Mouse (Mus musculus): Measurements from ENCODE around the gene Zfp277. TPM values are rescaled to one million over a fixed set of nuclear protein-coding genes. Genes with fewer than 3 reads are reported as not detected.

Zfp277 gene
- total and polyA plus RNA-seq, 2 experiments from 2014 or later, result 24.6 to 31.1 TPM

DNA sequence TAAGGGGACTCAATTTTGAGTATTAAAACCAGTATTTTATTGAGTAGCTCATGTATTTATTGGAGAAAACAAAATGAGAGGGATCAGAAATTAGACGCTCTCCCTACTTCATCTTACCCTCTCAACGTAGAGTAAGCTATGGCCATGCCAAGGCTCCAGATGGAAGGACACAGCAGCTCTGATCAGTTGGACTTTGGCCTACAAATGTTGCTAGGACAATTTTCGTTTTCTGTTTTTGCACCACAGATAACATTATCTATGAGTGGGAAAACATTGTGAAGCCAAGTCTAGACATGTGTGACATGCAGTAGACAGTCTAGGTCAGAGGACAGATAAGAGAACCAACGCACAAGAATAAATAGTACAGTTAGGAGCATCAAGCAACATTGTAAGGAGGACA is 28.4 kb downstream of the Zfp277 start:
- no peaks in the 10 kb centered on the region for H3K9me3 ChIP-seq (ENCODE audit: low read length)
- 87% methylated on average over 4 of the region's 4 CpGs for WGBS
- no peak overlapping the region for H3K4me2 ChIP-seq (ENCODE audit: low read depth, low read length)
- H3K27me3 ChIP-seq (ENCODE audit: insufficient read depth, low read length), result no peaks in the 10 kb centered on the region
- no peak overlapping the region for H3K4me3 ChIP-seq (ENCODE audit: low read length)
- no peaks in the 10 kb centered on the region; the same call in 1 of the 2 replicates for H3K4me1 ChIP-seq (ENCODE audit: insufficient read depth, low read length)
- DNase-seq (ENCODE audit: low spot score) (no peak), ATAC-seq (no peak)
- H3K9ac ChIP-seq (replicated peaks; ENCODE audit: low read length), result no peak overlapping the region
- H3K27ac ChIP-seq, result no peak overlapping the region
- TF ChIP-seq CTCF (IDR thresholded peaks at IDR 0.05; ENCODE audit: low read depth), result no peak
- no peaks in the 10 kb centered on the region for H3K36me3 ChIP-seq (ENCODE audit: insufficient read depth, low read length)

- Histone ChIP-seq H3K9ac (replicated peaks; ENCODE audit: low read length) (no peak overlapping the region), H3K4me1 (ENCODE audit: insufficient read depth, low read length) (no peaks in the 10 kb centered on the region; the same call in 1 of the 2 replicates), H3K4me3 (ENCODE audit: low read length) (no peak overlapping the region), H3K4me2 (ENCODE audit: low read depth, low read length) (peak overlapping the region; percentile 19), H3K9me3 (ENCODE audit: low read length) (no peaks in the 10 kb centered on the region), H3K36me3 (ENCODE audit: insufficient read depth, low read length) (no peaks in the 10 kb centered on the region), H3K27me3 (ENCODE audit: insufficient read depth, low read length) (no peaks in the 10 kb centered on the region), H3K27ac (peak overlapping the region; percentile 41)
- no peak for TF ChIP-seq CTCF (IDR thresholded peaks at IDR 0.05; ENCODE audit: low read depth)
- ATAC-seq, result peak; percentile 82
- 29% methylated on average over 8 of the region's 8 CpGs for WGBS
- DNase-seq (ENCODE audit: low spot score), result peak; percentile 35
Measured at GRCm38 (mm10) chr12:40415312-40415925, 30.3 kb downstream of the Zfp277 start.

DNA sequence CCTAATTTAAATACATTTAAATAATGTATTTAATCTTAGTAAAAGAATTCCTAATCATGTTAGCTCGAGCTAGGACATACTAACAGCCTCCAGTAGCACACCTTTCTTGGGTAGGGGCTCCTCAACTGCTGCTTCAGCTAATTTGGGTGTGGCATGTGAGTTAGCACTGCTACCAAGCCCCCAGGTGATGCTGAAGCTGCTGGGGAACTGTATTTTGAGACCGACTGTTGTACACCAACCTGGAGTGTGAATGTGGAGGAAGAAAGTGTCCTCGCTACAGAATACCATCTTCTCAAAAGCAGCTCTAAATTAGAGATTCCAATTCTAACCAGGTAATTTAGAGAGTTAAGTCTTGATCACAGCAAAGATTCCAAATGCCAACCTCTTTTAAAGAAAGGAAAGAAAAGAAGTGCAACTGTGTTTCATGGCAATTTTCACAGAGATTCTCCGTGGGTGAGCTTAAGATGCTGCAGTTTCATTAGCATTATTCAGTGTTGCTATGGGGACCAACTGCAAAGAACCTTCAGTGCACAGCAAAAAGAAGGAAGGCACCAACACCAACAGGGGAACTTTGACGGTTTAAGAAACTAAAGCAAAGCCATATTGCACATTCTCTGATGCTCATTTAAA is 30.9 kb downstream of the Zfp277 start:
- Histone ChIP-seq H3K27me3 (ENCODE audit: insufficient read depth, low read length) (no peaks in the 10 kb centered on the region), H3K9me3 (ENCODE audit: low read length) (no peaks in the 10 kb centered on the region), H3K4me2 (ENCODE audit: low read depth, low read length) (peak overlapping the region; percentile 19), H3K4me1 (ENCODE audit: insufficient read depth, low read length) (no peaks in the 10 kb centered on the region; the same call in 1 of the 2 replicates), H3K4me3 (ENCODE audit: low read length) (no peak overlapping the region), H3K36me3 (ENCODE audit: insufficient read depth, low read length) (no peaks in the 10 kb centered on the region), H3K9ac (replicated peaks; ENCODE audit: low read length) (no peak overlapping the region), H3K27ac (peak overlapping the region; percentile 41)
- 23% methylated on average over 5 of the region's 5 CpGs for WGBS
- DNase-seq (ENCODE audit: low spot score) (peak; percentile 64), ATAC-seq (peak; percentile 87)
- TF ChIP-seq CTCF (IDR thresholded peaks at IDR 0.05; ENCODE audit: low read depth), result no peak

- Histone ChIP-seq H3K27me3 (ENCODE audit: insufficient read depth, low read length) (no peaks in the 10 kb centered on the region), H3K9ac (replicated peaks; ENCODE audit: low read length) (no peak overlapping the region), H3K36me3 (ENCODE audit: insufficient read depth, low read length) (no peaks in the 10 kb centered on the region), H3K4me2 (ENCODE audit: low read depth, low read length) (no peak overlapping the region), H3K9me3 (ENCODE audit: low read length) (no peaks in the 10 kb centered on the region), H3K4me1 (ENCODE audit: insufficient read depth, low read length) (no peaks in the 10 kb centered on the region), H3K4me3 (ENCODE audit: low read length) (no peak overlapping the region), H3K27ac (peak overlapping the region; percentile 65)
- no peak for TF ChIP-seq CTCF (IDR thresholded peaks at IDR 0.05; ENCODE audit: low read depth)
- ATAC-seq (no peak), DNase-seq (ENCODE audit: low spot score) (peak; percentile 27)
- 69% methylated on average over 10 of the region's 10 CpGs for WGBS
Measured at GRCm38 (mm10) chr12:40399812-40400211, 45.9 kb downstream of the Zfp277 start.

DNA sequence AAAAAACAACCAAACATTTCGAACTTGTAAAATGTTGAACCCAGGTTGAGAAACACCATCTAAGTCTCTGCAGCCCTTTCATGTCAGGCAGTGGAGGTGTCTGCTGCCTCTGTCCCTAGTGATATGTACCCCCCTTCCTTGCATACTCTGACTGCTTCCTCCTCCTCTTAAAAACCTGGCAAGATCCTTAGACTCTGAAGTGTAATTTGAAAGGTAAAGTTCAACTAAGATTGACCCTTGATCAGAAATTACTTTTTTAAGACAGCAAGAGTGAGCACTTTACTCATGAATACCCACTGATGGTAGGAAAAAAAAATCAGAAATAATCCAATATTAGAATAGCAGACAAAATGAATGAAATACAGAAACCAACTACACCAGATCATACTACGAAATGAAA is 46.3 kb downstream of the Zfp277 start:
- ATAC-seq, result no peak
- Histone ChIP-seq H3K36me3 (ENCODE audit: insufficient read depth, low read length) (no peaks in the 10 kb centered on the region), H3K4me3 (ENCODE audit: low read length) (no peak overlapping the region), H3K9ac (replicated peaks; ENCODE audit: low read length) (no peak overlapping the region), H3K4me2 (ENCODE audit: low read depth, low read length) (no peak overlapping the region), H3K4me1 (ENCODE audit: insufficient read depth, low read length) (no peaks in the 10 kb centered on the region), H3K27ac (peak overlapping the region; percentile 36; the same call in 1 of the 2 replicates), H3K9me3 (ENCODE audit: low read length) (no peaks in the 10 kb centered on the region), H3K27me3 (ENCODE audit: insufficient read depth, low read length) (no peaks in the 10 kb centered on the region)
- TF ChIP-seq CTCF (IDR thresholded peaks at IDR 0.05; ENCODE audit: low read depth), result no peak
- DNase-seq (ENCODE audit: low spot score), result no peak
- 91% methylated on average over 2 of the region's 2 CpGs for WGBS

DNA sequence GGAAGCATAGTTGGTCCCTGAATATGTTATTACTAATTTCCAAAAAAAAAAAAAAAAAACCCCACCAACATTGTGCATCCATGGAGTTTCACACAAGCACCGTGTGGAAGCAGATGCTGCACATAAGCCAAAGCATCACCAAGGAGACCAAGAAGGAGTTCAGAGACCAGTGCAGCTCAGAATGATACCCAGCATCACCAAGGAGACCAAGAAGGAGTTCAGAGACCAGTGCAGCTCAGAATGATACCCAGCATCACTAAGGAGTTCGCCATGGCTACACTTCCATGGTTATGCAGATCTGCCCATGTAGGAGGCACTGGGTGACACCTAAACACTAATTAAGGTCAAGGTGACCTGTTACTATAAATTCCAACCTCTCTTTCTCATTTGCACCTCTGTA is 46.8 kb downstream of the Zfp277 start:
- H3K9ac ChIP-seq (replicated peaks; ENCODE audit: low read length), result no peak overlapping the region
- H3K27me3 ChIP-seq (ENCODE audit: insufficient read depth, low read length), result no peaks in the 10 kb centered on the region
- DNase-seq (ENCODE audit: low spot score) (peak; percentile 9), ATAC-seq (peak; percentile 47; the same call in 1 of the 2 replicates)
- H3K4me2 ChIP-seq (ENCODE audit: low read depth, low read length), result no peak overlapping the region
- WGBS, result 33% methylated on average over 2 of the region's 2 CpGs
- H3K9me3 ChIP-seq (ENCODE audit: low read length), result no peaks in the 10 kb centered on the region
- H3K4me3 ChIP-seq (ENCODE audit: low read length), result no peak overlapping the region
- H3K36me3 ChIP-seq (ENCODE audit: insufficient read depth, low read length), result no peaks in the 10 kb centered on the region
- peak overlapping the region; percentile 36; the same call in 1 of the 2 replicates for H3K27ac ChIP-seq
- no peaks in the 10 kb centered on the region for H3K4me1 ChIP-seq (ENCODE audit: insufficient read depth, low read length)
- no peak for TF ChIP-seq CTCF (IDR thresholded peaks at IDR 0.05; ENCODE audit: low read depth)

DNA sequence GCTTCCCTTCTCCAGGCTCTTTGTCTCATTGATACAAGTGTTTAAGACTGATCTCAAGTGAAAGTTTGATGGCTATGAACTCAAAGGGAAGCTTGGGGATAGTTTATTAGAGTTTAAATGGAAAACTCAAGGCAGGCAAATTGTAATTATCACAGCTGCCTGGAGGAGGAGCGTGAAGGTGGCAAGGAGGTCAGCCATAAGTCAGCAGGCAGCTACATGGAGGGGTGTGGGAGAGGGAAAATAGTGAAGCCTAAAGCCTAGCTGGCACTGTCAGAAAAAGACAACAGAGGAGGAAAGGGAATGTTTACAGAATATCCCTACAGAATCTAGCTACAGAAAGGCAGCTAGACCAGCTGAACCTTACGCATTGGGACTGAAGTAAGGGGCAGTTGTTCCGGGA is 52.8 kb downstream of the Zfp277 start:
- Histone ChIP-seq H3K9ac (replicated peaks; ENCODE audit: low read length) (no peak overlapping the region), H3K9me3 (ENCODE audit: low read length) (no peaks in the 10 kb centered on the region), H3K4me1 (ENCODE audit: insufficient read depth, low read length) (no peaks in the 10 kb centered on the region), H3K4me3 (ENCODE audit: low read length) (no peak overlapping the region), H3K36me3 (ENCODE audit: insufficient read depth, low read length) (no peaks in the 10 kb centered on the region), H3K4me2 (ENCODE audit: low read depth, low read length) (no peak overlapping the region), H3K27me3 (ENCODE audit: insufficient read depth, low read length) (no peaks in the 10 kb centered on the region), H3K27ac (peak overlapping the region; percentile 41; the same call in 1 of the 2 replicates)
- no peak for TF ChIP-seq CTCF (IDR thresholded peaks at IDR 0.05; ENCODE audit: low read depth)
- ATAC-seq, result no peak
- no peak for DNase-seq (ENCODE audit: low spot score)
- WGBS, result 56% methylated on average over 3 of the region's 3 CpGs
